Mouse (Mus musculus) left cerebral cortex, postnatal 4 days (tissue): Measurements from ENCODE around the gene Ttc3. TPM values are rescaled to one million over a fixed set of nuclear protein-coding genes. Genes with fewer than 3 reads are reported as not detected.

Experiments
- DNase-seq: peaks from one replicate; pipeline ENCODE4 v3.0.0-alpha.2; 2022
- intact Hi-C: fragments of 180-260 bp; cut with DNase I; formaldehyde crosslinking; loops from one replicate; pipeline ENCODE4 v1.15.1; 2025
- total RNA-seq, 2 experiments: library from RNA; stranded (reverse); gene quantifications; 2 replicates each; pipeline ENCODE4 v1.2.3; 2021

The Ttc3 gene
- total RNA-seq, 2 experiments from 2014 or later = 862 to 884 TPM

GRCm38 (mm10) chr16:94356776-94357494 is 13.5 kb upstream of the Ttc3 start:
- intact Hi-C loops = no loop called here
- no peak for DNase-seq

- intact Hi-C loops = no loop called here
- no peak for DNase-seq
Measured at GRCm38 (mm10) chr16:94358091-94358490, 12.3 kb upstream of the Ttc3 start.

GRCm38 (mm10) chr16:94360578-94361350 is 9.7 kb upstream of the Ttc3 start:
- intact Hi-C loops = no loop called here
- no peak for DNase-seq

- intact Hi-C loops = no loop called here
- peak; percentile 60 for DNase-seq
Measured at GRCm38 (mm10) chr16:94362174-94362873, 8.1 kb upstream of the Ttc3 start.

GRCm38 (mm10) chr16:94363814-94364213 is 6.6 kb upstream of the Ttc3 start:
- no peak for DNase-seq
- intact Hi-C loops = no loop called here

- intact Hi-C loops = no loop called here
- no peak for DNase-seq
Measured at GRCm38 (mm10) chr16:94365435-94365834, 5.0 kb upstream of the Ttc3 start.

- no peak for DNase-seq
- intact Hi-C loops = loop anchor here (1.0 kb wide), 1 partner anchor 57 kb away; no protein-coding TSS in a partner anchor
Measured at GRCm38 (mm10) chr16:94369596-94370172, 734 bp upstream of the Ttc3 start.

GRCm38 (mm10) chr16:94370915-94371300 is 490 bp downstream of the Ttc3 start:
- intact Hi-C loops = loop anchor here (1.0 kb wide), 1 partner anchor 59 kb away; no protein-coding TSS in a partner anchor
- peak; percentile 79 for DNase-seq

GRCm38 (mm10) chr16:94371301-94371931 is 998 bp downstream of the Ttc3 start, which contains the start of gene Pigp:
Gene Pigp (minus strand): TSS chr16:94371842.
- intact Hi-C loops = no loop called here
- DNase-seq = peak; percentile 86

- intact Hi-C loops = no loop called here
- DNase-seq = no peak
Measured at GRCm38 (mm10) chr16:94379386-94379785, 9.0 kb downstream of the Ttc3 start.

- intact Hi-C loops = no loop called here
- no peak for DNase-seq
Measured at GRCm38 (mm10) chr16:94383277-94383676, 12.9 kb downstream of the Ttc3 start.

- DNase-seq = no peak
- intact Hi-C loops = no loop called here
Measured at GRCm38 (mm10) chr16:94387690-94388089, 17.3 kb downstream of the Ttc3 start.

- DNase-seq = no peak
- intact Hi-C loops = no loop called here
Measured at GRCm38 (mm10) chr16:94392299-94392698, 21.9 kb downstream of the Ttc3 start.

GRCm38 (mm10) chr16:94395051-94395450 is 24.6 kb downstream of the Ttc3 start:
- no peak for DNase-seq
- intact Hi-C loops = no loop called here

- no peak for DNase-seq
- intact Hi-C loops = no loop called here
Measured at GRCm38 (mm10) chr16:94396641-94397040, 26.2 kb downstream of the Ttc3 start.

GRCm38 (mm10) chr16:94399141-94399540 is 28.7 kb downstream of the Ttc3 start:
- intact Hi-C loops = no loop called here
- DNase-seq = no peak

- DNase-seq = no peak
- intact Hi-C loops = no loop called here
Measured at GRCm38 (mm10) chr16:94401636-94402035, 31.2 kb downstream of the Ttc3 start.

- peak; percentile 35 for DNase-seq
- intact Hi-C loops = no loop called here
Measured at GRCm38 (mm10) chr16:94402185-94402584, 31.8 kb downstream of the Ttc3 start.

- intact Hi-C loops = no loop called here
- no peak for DNase-seq
Measured at GRCm38 (mm10) chr16:94411287-94411686, 40.9 kb downstream of the Ttc3 start.

GRCm38 (mm10) chr16:94412198-94412597 is 41.8 kb downstream of the Ttc3 start:
- intact Hi-C loops = no loop called here
- DNase-seq = no peak
